ENCODE assay signal across 27 mouse cellular contexts in the genomic region with DNA sequence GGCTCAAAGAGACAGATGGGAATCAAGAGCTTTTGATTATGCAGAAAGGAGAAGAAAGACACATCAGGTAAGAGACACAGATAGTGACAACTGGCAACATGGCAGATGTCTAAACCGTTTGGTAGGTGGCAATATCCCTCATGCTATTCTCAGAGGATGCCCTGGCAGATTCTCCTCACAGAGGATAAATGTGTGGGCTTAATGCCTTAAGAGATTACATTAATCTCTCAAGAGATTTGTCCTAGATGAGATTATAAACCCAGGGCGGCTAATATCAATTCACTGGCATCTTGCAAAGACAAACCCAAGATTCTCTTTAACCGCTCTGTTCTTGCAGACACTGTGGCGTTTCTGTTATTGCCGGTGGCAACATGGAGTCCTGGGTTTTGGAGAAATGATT. TPM values are rescaled to one million over a fixed set of nuclear protein-coding genes. Genes with fewer than 3 reads are reported as not detected.
"Had no signal": no experiment of that assay in that cellular context is flagged by ENCODE, and none has a peak within 500 bp of the region (broad histone marks: within the 10 kb centered on the region; RNA-seq: fewer than 3 reads in every experiment).

No protein-coding gene starts in this region.

- H3K4me2 ChIP-seq: heart, embryonic 12.5 days; hindbrain, embryonic 13.5 days; intestine, embryonic 15.5 days; limb, embryonic 12.5 days had no signal

- H3K9ac ChIP-seq: heart, embryonic 12.5 days; hindbrain, embryonic 13.5 days; intestine, embryonic 15.5 days; limb, embryonic 12.5 days had no signal

- H3K27me3 ChIP-seq: heart, embryonic 12.5 days; hindbrain, embryonic 13.5 days; intestine, embryonic 15.5 days; limb, embryonic 12.5 days had no signal

- H3K9me3 ChIP-seq: heart, embryonic 10.5 days; hindbrain, embryonic 10.5 days; intestine, embryonic 15.5 days; limb, embryonic 10.5 days; limb, embryonic 12.5 days had no signal

- H3K27ac ChIP-seq: gastrocnemius, adult 2 months; heart, embryonic 10.5 days; hindbrain, embryonic 10.5 days; hindbrain, embryonic 13.5 days; intestine, embryonic 15.5 days; layer of hippocampus, adult 2 months; left cerebral cortex, adult 2 months; limb, embryonic 10.5 days; limb, embryonic 12.5 days had no signal

- ATAC-seq: forebrain, embryonic 16.5 days; inflammation-experienced regulatory T-cells, adult 6 months; intestine, embryonic 15.5 days; intestine, postnatal 0 days had no signal

- H3K36me3 ChIP-seq: heart, embryonic 10.5 days; heart, embryonic 12.5 days; hindbrain, embryonic 10.5 days; hindbrain, embryonic 13.5 days; intestine, embryonic 15.5 days; limb, embryonic 10.5 days; limb, embryonic 12.5 days had no signal

- DNase-seq: gastrocnemius, adult 2 months; gastrocnemius, postnatal 10 days; gastrocnemius, postnatal 25 days; heart, adult 18-20 months; heart, postnatal 10 days; heart, postnatal 4 days; kidney, adult 18-20 months; kidney, adult 8-10 months; kidney, postnatal 10 days; kidney, postnatal 25 days; kidney, postnatal 4 days; liver had no signal

- H3K4me1 ChIP-seq: heart, embryonic 10.5 days; heart, embryonic 12.5 days; hindbrain, embryonic 10.5 days; hindbrain, embryonic 13.5 days; intestine, embryonic 15.5 days; limb, embryonic 10.5 days; limb, embryonic 12.5 days had no signal

- H3K4me3 ChIP-seq: gastrocnemius, adult 2 months; heart, embryonic 10.5 days; heart, embryonic 12.5 days; hindbrain, embryonic 10.5 days; hindbrain, embryonic 13.5 days; intestine, embryonic 15.5 days; layer of hippocampus, adult 2 months; left cerebral cortex, adult 2 months; limb, embryonic 10.5 days; limb, embryonic 12.5 days had no signal

RNA-seq across cellular contexts. Expression of a gene that starts 14.3 kb away (rescaled TPM):
- polyA plus RNA-seq: forebrain, embryonic 16.5 days; frontal cortex, adult 2 months; heart, embryonic 14.5 days; inflammation-experienced regulatory T-cells, adult 6 months; limb, embryonic 10.5 days; limb, embryonic 12.5 days; limb, embryonic 14.5 days had no signal
